Mouse (Mus musculus): ENCODE results near the gene Chpt1.

DNA sequence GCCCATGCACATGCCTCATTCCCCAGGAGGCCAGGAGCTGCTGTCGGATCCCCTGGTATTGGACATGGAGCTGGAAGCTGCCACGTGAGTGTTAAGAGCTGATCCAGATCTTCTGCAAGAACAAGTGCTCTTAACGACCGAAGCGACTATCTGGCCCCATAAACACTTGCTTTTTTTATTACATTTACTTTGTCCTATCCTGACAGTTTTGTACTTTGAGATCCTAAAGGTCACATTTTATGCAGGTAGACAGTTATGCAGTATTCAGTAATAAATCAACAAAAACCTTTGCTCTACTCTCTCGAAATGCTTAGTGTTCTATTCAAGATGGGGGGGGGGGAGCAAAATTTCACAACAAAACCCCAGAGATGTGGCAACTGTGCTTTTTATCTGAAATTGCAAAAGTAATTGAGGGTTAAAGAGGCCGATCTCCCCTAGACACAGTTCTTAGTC lies 3.8 kb upstream of the Chpt1 start:
- no peak for TF ChIP-seq CTCF (IDR thresholded peaks at IDR 0.05; ENCODE audit: insufficient read depth, low read length)
- no peak for TF ChIP-seq POLR2A (IDR thresholded peaks at IDR 0.05; ENCODE audit: borderline replicate concordance, extremely low read depth, low read depth, low read length)
